Mouse (Mus musculus) heart, postnatal 0 days (tissue): ENCODE measurements at regions not wholly inside any gene's neighbourhood (a gene's known extent, or its start where the extent isn't known, plus 50 kb on each side); places are given as distances from the start of the nearest gene placed in this dataset.

ENCODE experiments used
- CTCF ChIP-seq: IDR thresholded peaks from 2 replicates; pipeline ENCODE4 v1.5.1; 2016; ENCODE audit warnings: antibody characterized with exemption, control low read depth, low read depth
- EP300 ChIP-seq: IDR thresholded peaks from 2 replicates; pipeline ENCODE4 v1.6.1; 2016; ENCODE audit warnings: antibody characterized with exemption, low read depth

DNA sequence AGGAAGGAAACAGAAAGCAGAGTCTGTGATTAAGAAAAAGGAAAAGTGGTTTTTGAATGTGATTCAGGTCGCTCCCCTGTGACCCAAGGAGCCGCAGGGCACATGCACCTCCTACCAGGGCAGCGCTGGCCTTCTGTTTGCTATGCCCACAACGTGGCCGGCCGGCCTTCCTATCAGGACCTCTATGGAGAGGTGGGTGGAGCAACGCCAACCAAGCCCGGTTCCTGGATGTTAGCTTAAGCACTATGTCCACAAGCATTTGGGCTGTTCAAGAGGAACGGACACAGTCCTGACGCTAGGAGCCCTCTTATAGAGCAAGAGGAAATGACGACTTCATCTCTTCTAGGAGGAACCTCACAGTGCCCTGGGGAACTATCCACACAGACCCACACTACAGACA, 319.5 kb downstream of the Sox9 start:
- no peak for TF ChIP-seq EP300
- TF ChIP-seq CTCF, result no peak
